ENCODE assay signal across 18 mouse cellular contexts in the genomic region with DNA sequence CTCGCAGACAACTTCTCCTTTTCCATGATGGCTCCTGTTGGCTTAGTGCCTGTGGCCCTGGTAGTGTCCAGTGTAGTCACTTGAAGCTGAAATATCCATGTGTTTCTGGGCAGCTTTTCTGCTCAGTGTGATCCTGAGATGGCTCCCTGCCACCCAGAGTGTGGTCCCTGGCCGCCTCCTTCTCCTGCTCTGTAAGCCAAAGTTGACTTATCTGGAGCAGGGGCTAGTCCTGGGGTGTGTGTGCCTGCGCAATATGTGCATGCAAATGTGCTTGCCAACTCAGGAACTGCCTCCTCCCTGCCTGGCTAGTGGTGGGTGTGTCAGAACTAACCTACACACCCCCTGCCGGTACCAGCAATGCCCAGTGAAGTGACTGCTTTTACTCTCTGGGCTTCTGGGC. TPM values are rescaled to one million over a fixed set of nuclear protein-coding genes. Genes with fewer than 3 reads are reported as not detected.
DNase-seq lines count a peak whose midpoint lies in the region; ATAC-seq lines count a peak whose summit lies in the region.
"Had no signal": no experiment of that assay in that cellular context is flagged by ENCODE, and none has a peak within 500 bp of the region (broad histone marks: within the 10 kb centered on the region; RNA-seq: fewer than 3 reads in every experiment).

No protein-coding gene starts in this region.

- no peak overlapping the region for H3K4me3 ChIP-seq in kidney, embryonic 16.5 days (ENCODE audit: low read length)
- H3K4me3 ChIP-seq: embryonic facial prominence, embryonic 13.5 days; hindbrain, embryonic 13.5 days; limb, embryonic 13.5 days; liver, embryonic 15.5 days; midbrain, embryonic 10.5 days had no signal

- H3K27ac ChIP-seq in kidney, embryonic 16.5 days (ENCODE audit: low read length) = no peak overlapping the region
- H3K27ac ChIP-seq: embryonic facial prominence, embryonic 13.5 days; hindbrain, embryonic 13.5 days; kidney, postnatal 0 days; limb, embryonic 13.5 days; liver, embryonic 15.5 days; midbrain, embryonic 10.5 days had no signal

- H3K4me2 ChIP-seq in kidney, embryonic 16.5 days (replicated peaks; ENCODE audit: low read depth, low read length) = no peak overlapping the region
- H3K4me2 ChIP-seq: embryonic facial prominence, embryonic 13.5 days; heart, embryonic 11.5 days; hindbrain, embryonic 13.5 days; limb, embryonic 13.5 days; liver, embryonic 15.5 days had no signal

- no peak for DNase-seq in kidney, adult 8-10 months
- peak; percentile 77 for DNase-seq in adipocyte (ENCODE audit: low spot score)
- DNase-seq in cerebellum, postnatal 10 days = peak; percentile 85 to 94
- no peak for DNase-seq in frontal cortex, postnatal 10 days (ENCODE audit: low spot score in 2 of 2)
- no peak for DNase-seq in embryo, embryonic 10.5 days (ENCODE audit: low spot score)
- DNase-seq: gastrocnemius, postnatal 36 days; heart, postnatal 14 days; lung, postnatal 14 days; retina, postnatal 1 day had no signal

- H3K36me3 ChIP-seq in kidney, embryonic 16.5 days (ENCODE audit: insufficient read depth, low read length) = peaks cover 39% of the 10 kb centered on the region
- H3K36me3 ChIP-seq: liver, embryonic 15.5 days had no signal

- H3K9ac ChIP-seq in kidney, embryonic 16.5 days (replicated peaks; ENCODE audit: low read length) = no peak overlapping the region
- H3K9ac ChIP-seq: embryonic facial prominence, embryonic 13.5 days; hindbrain, embryonic 13.5 days; limb, embryonic 13.5 days; liver, embryonic 15.5 days had no signal

- H3K27me3 ChIP-seq in kidney, embryonic 16.5 days (ENCODE audit: insufficient read depth, low read length) = no peaks in the 10 kb centered on the region
- H3K27me3 ChIP-seq: embryonic facial prominence, embryonic 13.5 days; hindbrain, embryonic 13.5 days; limb, embryonic 13.5 days; liver, embryonic 15.5 days had no signal

- ATAC-seq in kidney, embryonic 16.5 days (ENCODE audit: low FRiP score, low TSS enrichment) = peak; percentile 43
- peak; percentile 64 for ATAC-seq in cerebellum, adult (ENCODE audit: insufficient number of reproducible peaks, low FRiP score, low TSS enrichment)

- H3K9me3 ChIP-seq in kidney, embryonic 16.5 days (ENCODE audit: low read length) = no peaks in the 10 kb centered on the region
- H3K9me3 ChIP-seq: embryonic facial prominence, embryonic 13.5 days; hindbrain, embryonic 13.5 days; limb, embryonic 13.5 days; liver, embryonic 15.5 days; midbrain, embryonic 10.5 days had no signal

- no peaks in the 10 kb centered on the region for H3K4me1 ChIP-seq in kidney, embryonic 16.5 days (ENCODE audit: insufficient read depth, low read length)
- H3K4me1 ChIP-seq: hindbrain, embryonic 13.5 days; liver, embryonic 15.5 days; midbrain, embryonic 10.5 days had no signal

- WGBS in kidney, embryonic 16.5 days = 94% methylated on average over 4 of the region's 4 CpGs

RNA-seq across cellular contexts. Expression of gene Btbd3, which starts 29.4 kb away (rescaled TPM):
- 16.7 and 19.0 TPM in 2 replicates for polyA plus RNA-seq in kidney, embryonic 16.5 days (2015; fragmentation: Nextera tagmentation; extraction: Ambion mirVana)

Comparison
In these comparisons a context has a peak if more than half of its experiments do, and no peak if none do; other contexts are left out.
1. DNase-seq: peak in adipocyte (single experiment) and cerebellum, postnatal 10 days (2 of 2); none in kidney, adult 8-10 months (0 of 2), frontal cortex, postnatal 10 days (0 of 2) and embryo, embryonic 10.5 days (single experiment).